ENCODE assay signal across 28 mouse cellular contexts in genomic region chr19:23342782-23343181, GRCm38 (mm10).
"Had no signal": no experiment of that assay in that cellular context is flagged by ENCODE, and none has a peak within 500 bp of the region (broad histone marks: within the 10 kb centered on the region; RNA-seq: fewer than 3 reads in every experiment).

No protein-coding gene starts in this region.

- H3K4me2 ChIP-seq: embryonic facial prominence, embryonic 12.5 days; embryonic facial prominence, embryonic 13.5 days; embryonic facial prominence, embryonic 15.5 days; forebrain, embryonic 12.5 days; forebrain, embryonic 13.5 days; forebrain, embryonic 15.5 days had no signal

- H3K4me1 ChIP-seq: embryonic facial prominence, embryonic 10.5 days; embryonic facial prominence, embryonic 12.5 days; embryonic facial prominence, embryonic 13.5 days; embryonic facial prominence, embryonic 15.5 days; forebrain, embryonic 10.5 days; forebrain, embryonic 12.5 days; forebrain, embryonic 13.5 days; forebrain, embryonic 15.5 days had no signal

- H3K36me3 ChIP-seq: embryonic facial prominence, embryonic 10.5 days; embryonic facial prominence, embryonic 12.5 days; embryonic facial prominence, embryonic 13.5 days; embryonic facial prominence, embryonic 15.5 days; forebrain, embryonic 10.5 days; forebrain, embryonic 12.5 days; forebrain, embryonic 15.5 days had no signal

- H3K9ac ChIP-seq: embryonic facial prominence, embryonic 12.5 days; embryonic facial prominence, embryonic 13.5 days; embryonic facial prominence, embryonic 15.5 days; forebrain, embryonic 12.5 days; forebrain, embryonic 13.5 days; forebrain, embryonic 15.5 days; forebrain, postnatal 0 days had no signal

- DNase-seq: cerebellum, adult 18-20 months; cerebellum, adult 2 months; cerebellum, adult 8-10 months; cerebellum, adult 9-10 months; cerebellum, adult 9-11 months; cerebellum, postnatal 10 days; cerebellum, postnatal 14 days; cerebellum, postnatal 25 days; cerebellum, postnatal 36 days; embryo, embryonic 11 days; forebrain, postnatal 0 days; gastrocnemius, adult 2 months; gastrocnemius, postnatal 10 days; gastrocnemius, postnatal 14 days; gastrocnemius, postnatal 25 days; gastrocnemius, postnatal 36 days; heart, adult 11 months had no signal

- H3K27ac ChIP-seq: embryonic facial prominence, embryonic 10.5 days; embryonic facial prominence, embryonic 12.5 days; embryonic facial prominence, embryonic 13.5 days; embryonic facial prominence, embryonic 15.5 days; forebrain, embryonic 10.5 days; forebrain, embryonic 12.5 days; forebrain, embryonic 13.5 days; forebrain, embryonic 15.5 days; gastrocnemius, adult 2 months had no signal

- H3K9me3 ChIP-seq: embryonic facial prominence, embryonic 10.5 days; embryonic facial prominence, embryonic 12.5 days; embryonic facial prominence, embryonic 13.5 days; embryonic facial prominence, embryonic 15.5 days; forebrain, embryonic 10.5 days; forebrain, embryonic 12.5 days; forebrain, embryonic 13.5 days; forebrain, embryonic 15.5 days had no signal

- H3K27me3 ChIP-seq: embryonic facial prominence, embryonic 12.5 days; embryonic facial prominence, embryonic 13.5 days; embryonic facial prominence, embryonic 15.5 days; forebrain, embryonic 12.5 days; forebrain, embryonic 13.5 days; forebrain, embryonic 15.5 days had no signal

- ATAC-seq: forebrain, embryonic 13.5 days; forebrain, embryonic 14.5 days; forebrain, embryonic 15.5 days; forebrain, embryonic 16.5 days; forebrain, postnatal 0 days had no signal

- H3K4me3 ChIP-seq: embryonic facial prominence, embryonic 10.5 days; embryonic facial prominence, embryonic 12.5 days; embryonic facial prominence, embryonic 13.5 days; embryonic facial prominence, embryonic 15.5 days; erythroblast, embryonic 14.5 days; forebrain, embryonic 10.5 days; forebrain, embryonic 12.5 days; forebrain, embryonic 13.5 days; forebrain, embryonic 15.5 days; gastrocnemius, adult 2 months had no signal
